Mouse (Mus musculus): ENCODE data around the gene Smbd1.

DNA sequence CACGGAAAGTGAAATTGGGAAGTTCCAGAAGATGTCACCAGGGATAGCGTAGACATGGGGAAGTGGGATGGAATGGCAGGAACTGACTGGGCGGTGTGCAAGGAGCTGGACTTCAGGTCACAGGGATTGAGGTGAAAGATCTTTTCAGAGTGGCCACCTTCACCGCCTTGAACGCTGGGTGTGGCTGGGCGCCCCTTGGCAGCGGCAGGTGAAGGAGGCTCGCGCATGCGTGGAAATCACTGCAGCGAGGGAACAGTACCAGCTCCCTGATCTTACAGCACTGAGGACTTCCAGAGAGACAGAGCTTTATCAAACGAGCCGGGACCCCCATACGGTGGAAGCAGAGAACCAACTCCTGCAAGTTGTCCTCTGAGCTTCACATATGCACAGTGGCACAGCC, 4.3 kb upstream of the Smbd1 start:
- TF ChIP-seq CTCF (IDR thresholded peaks at IDR 0.05; ENCODE audit: borderline replicate concordance, insufficient read depth, low read depth, low read length) = no peak
- TF ChIP-seq POLR2A (IDR thresholded peaks at IDR 0.05; ENCODE audit: borderline replicate concordance, insufficient read depth, low read length) = no peak
